Mouse (Mus musculus) kidney, embryonic 14.5 days (tissue): Measurements from ENCODE around the gene Ak6. TPM values are rescaled to one million over a fixed set of nuclear protein-coding genes. Genes with fewer than 3 reads are reported as not detected.

ENCODE experiments used
- ATAC-seq: fragments of 200-750 bp; cut with Nextera tagmentation; 2 replicates; pipeline ENCODE4 v1.8.0; 2017; ENCODE audit warnings: moderate number of reproducible peaks, mild to moderate bottlenecking, moderate TSS enrichment, moderate library complexity; ENCODE audit not compliant: low FRiP score, low TSS enrichment
- H3K27ac ChIP-seq: fragments of 300-500 bp; sonication (generic); 2 replicates; pipeline ENCODE4 v1.5.1; 2014; ENCODE audit warnings: low read depth, mild to moderate bottlenecking, low read length, moderate library complexity, mixed read lengths
- H3K27me3 ChIP-seq: fragments of 300-500 bp; sonication (generic); 2 replicates; pipeline ENCODE4 v1.6.1; 2014; ENCODE audit warnings: mild to moderate bottlenecking, low read length; ENCODE audit not compliant: control insufficient read depth, insufficient read depth
- H3K36me3 ChIP-seq: fragments of 300-500 bp; sonication (generic); 2 replicates; pipeline ENCODE4 v1.6.1; 2014; ENCODE audit warnings: low read length, mixed read lengths; ENCODE audit not compliant: control insufficient read depth, insufficient read depth
- H3K4me1 ChIP-seq: fragments of 300-500 bp; sonication (generic); 2 replicates; pipeline ENCODE4 v1.6.1; 2014; ENCODE audit warnings: low read length, mixed read lengths; ENCODE audit not compliant: control insufficient read depth, insufficient read depth
- H3K4me2 ChIP-seq: fragments of 300-500 bp; sonication (generic); replicated peaks from 2 replicates; pipeline ENCODE4 v1.6.1; 2014; ENCODE audit warnings: low read depth, mild to moderate bottlenecking, low read length
- H3K4me3 ChIP-seq: fragments of 300-500 bp; sonication (generic); 2 replicates; pipeline ENCODE4 v1.5.1; 2014; ENCODE audit warnings: mild to moderate bottlenecking, low read length
- H3K9ac ChIP-seq: fragments of 300-500 bp; sonication (generic); 2 replicates; pipeline ENCODE4 v1.6.1; 2014; ENCODE audit warnings: low read depth, mild to moderate bottlenecking, low read length, moderate library complexity
- H3K9me3 ChIP-seq: fragments of 300-500 bp; sonication (generic); 2 replicates; pipeline ENCODE4 v1.6.1; 2016; ENCODE audit warnings: low read length; ENCODE audit not compliant: control insufficient read depth
- WGBS: fragments of 180-500 bp; shearing (Covaris S2); extraction: QIAGEN DNeasy Blood & Tissue Kit; methylation state at CpG from one replicate; pipeline ENCODE4 v1.1.7; 2014; 5-methylcytosine and 5-hydroxymethylcytosine counted together
- polyA plus RNA-seq: library from polyadenylated mRNA; unstranded; fragments of >200 nt; fragmentation: Nextera tagmentation; extraction: Ambion mirVana; gene quantifications from 2 replicates; pipeline ENCODE4 v1.2.1, GENCODE M21; 2014

The Ak6 gene
- polyA plus RNA-seq, 1 experiment from 2014 or later = 316 TPM

- no peak overlapping the region for H3K27ac ChIP-seq
- no peaks in the 10 kb centered on the region; the same call in 1 of the 2 replicates for H3K36me3 ChIP-seq
- no peak for ATAC-seq
- H3K9me3 ChIP-seq = peaks cover 4% of the 10 kb centered on the region; the same call in 1 of the 2 replicates
- H3K27me3 ChIP-seq = peaks cover 6% of the 10 kb centered on the region; the same call in 1 of the 2 replicates
- H3K4me1 ChIP-seq = no peaks in the 10 kb centered on the region
- H3K4me2 ChIP-seq = no peak overlapping the region
- no peak overlapping the region for H3K4me3 ChIP-seq
- WGBS = 88% methylated on average over 10 of the region's 10 CpGs
- H3K9ac ChIP-seq = no peak overlapping the region
Measured at GRCm38 (mm10) chr13:100612251-100612650, 38.5 kb upstream of the Ak6 start.

- H3K9ac ChIP-seq = no peak overlapping the region
- peaks cover under 1% of the 10 kb centered on the region; the same call in 1 of the 2 replicates for H3K9me3 ChIP-seq
- no peaks in the 10 kb centered on the region for H3K4me1 ChIP-seq
- no peak for ATAC-seq
- H3K4me3 ChIP-seq = no peak overlapping the region
- H3K36me3 ChIP-seq = peaks cover 6% of the 10 kb centered on the region; the same call in 1 of the 2 replicates
- H3K4me2 ChIP-seq = no peak overlapping the region
- H3K27me3 ChIP-seq = peaks cover 9% of the 10 kb centered on the region; the same call in 1 of the 2 replicates
- no peak overlapping the region for H3K27ac ChIP-seq
- 62% methylated on average over 2 of the region's 2 CpGs for WGBS
Measured at GRCm38 (mm10) chr13:100612903-100613302, 37.9 kb upstream of the Ak6 start.

GRCm38 (mm10) chr13:100616181-100617087, 34.3 kb upstream of the Ak6 start, which contains the start of gene Marveld2:
Gene Marveld2 (minus strand): TSS chr13:100616971.
- peak within 1 kb of the TSS; percentile 32; the same call in 1 of the 2 replicates for H3K27ac ChIP-seq

GRCm38 (mm10) chr13:100617583-100617982, 33.2 kb upstream of the Ak6 start:
- H3K9ac ChIP-seq = no peak overlapping the region
- H3K27me3 ChIP-seq = peaks cover 9% of the 10 kb centered on the region; the same call in 1 of the 2 replicates
- no peak overlapping the region for H3K4me3 ChIP-seq
- H3K4me1 ChIP-seq = no peaks in the 10 kb centered on the region
- ATAC-seq = no peak
- H3K9me3 ChIP-seq = no peaks in the 10 kb centered on the region
- WGBS = 83% methylated on average over 13 of the region's 13 CpGs
- peaks cover 30% of the 10 kb centered on the region for H3K36me3 ChIP-seq
- H3K27ac ChIP-seq = no peak overlapping the region
- no peak overlapping the region for H3K4me2 ChIP-seq

More at GRCm38 (mm10) chr13:100616181-100617087, 34.3 kb upstream of the Ak6 start, which contains the start of gene Marveld2:
- H3K36me3 ChIP-seq = peaks cover 19% of the 10 kb centered on the region; the same call in 1 of the 2 replicates
- peak within 1 kb of the TSS; percentile 63 for H3K9ac ChIP-seq
- 2% methylated on average over 62 of the region's 77 CpGs for WGBS
- H3K4me1 ChIP-seq = no peaks in the 10 kb centered on the region
- peaks cover 9% of the 10 kb centered on the region; the same call in 1 of the 2 replicates for H3K27me3 ChIP-seq
- H3K4me3 ChIP-seq = peak within 1 kb of the TSS; percentile 62
- peak; percentile 87 for ATAC-seq
- H3K9me3 ChIP-seq = no peaks in the 10 kb centered on the region
- peak within 1 kb of the TSS; percentile 77 for H3K4me2 ChIP-seq

- no peak overlapping the region for H3K4me3 ChIP-seq
- H3K9ac ChIP-seq = no peak overlapping the region
- peaks cover 4% of the 10 kb centered on the region; the same call in 1 of the 2 replicates for H3K27me3 ChIP-seq
- no peaks in the 10 kb centered on the region for H3K9me3 ChIP-seq
- H3K4me2 ChIP-seq = no peak overlapping the region
- WGBS = 85% methylated on average over 4 of the region's 4 CpGs
- no peak for ATAC-seq
- peaks cover 60% of the 10 kb centered on the region for H3K36me3 ChIP-seq
- no peak overlapping the region for H3K27ac ChIP-seq
- no peaks in the 10 kb centered on the region for H3K4me1 ChIP-seq
Measured at GRCm38 (mm10) chr13:100622241-100622640, 28.5 kb upstream of the Ak6 start.

GRCm38 (mm10) chr13:100634106-100634691, 16.6 kb upstream of the Ak6 start:
- H3K9ac ChIP-seq = no peak overlapping the region
- H3K27me3 ChIP-seq = no peaks in the 10 kb centered on the region
- peaks cover 68% of the 10 kb centered on the region for H3K36me3 ChIP-seq
- WGBS = 90% methylated on average over 3 of the region's 3 CpGs
- ATAC-seq = no peak
- H3K27ac ChIP-seq = no peak overlapping the region
- H3K9me3 ChIP-seq = no peaks in the 10 kb centered on the region
- no peaks in the 10 kb centered on the region for H3K4me1 ChIP-seq
- no peak overlapping the region for H3K4me3 ChIP-seq
- no peak overlapping the region for H3K4me2 ChIP-seq

- Histone ChIP-seq H3K4me3 (no peak overlapping the region), H3K4me1 (no peaks in the 10 kb centered on the region), H3K4me2 (no peak overlapping the region), H3K36me3 (peaks cover 67% of the 10 kb centered on the region), H3K9ac (no peak overlapping the region), H3K27me3 (no peaks in the 10 kb centered on the region), H3K27ac (no peak overlapping the region), H3K9me3 (no peaks in the 10 kb centered on the region)
- ATAC-seq = no peak
- WGBS = 93% methylated on average over 4 of the region's 4 CpGs
Measured at GRCm38 (mm10) chr13:100642471-100643209, 8.1 kb upstream of the Ak6 start.

- Histone ChIP-seq H3K27me3 (no peaks in the 10 kb centered on the region), H3K36me3 (peaks cover 38% of the 10 kb centered on the region), H3K4me2 (no peak overlapping the region), H3K9me3 (no peaks in the 10 kb centered on the region), H3K4me3 (no peak overlapping the region), H3K27ac (no peak overlapping the region), H3K4me1 (peaks cover 7% of the 10 kb centered on the region; the same call in 1 of the 2 replicates), H3K9ac (no peak overlapping the region)
- WGBS = 93% methylated on average over 8 of the region's 8 CpGs
- no peak for ATAC-seq
Measured at GRCm38 (mm10) chr13:100648223-100648622, 2.6 kb upstream of the Ak6 start.
